Mouse (Mus musculus) lung, postnatal 14 days (tissue): Measurements from ENCODE around the gene Katnal1.
A peak's percentile ranks its signal among the peaks of the same experiment; 100 is the strongest.

Experiments
- DNase-seq: peaks from one replicate; pipeline ENCODE4 v3.0.0; 2021

The Katnal1 gene

GRCm38 (mm10) chr5:148953098-148953497, 24.0 kb upstream of the Katnal1 start:
- DNase-seq: peak; percentile 53

DNA sequence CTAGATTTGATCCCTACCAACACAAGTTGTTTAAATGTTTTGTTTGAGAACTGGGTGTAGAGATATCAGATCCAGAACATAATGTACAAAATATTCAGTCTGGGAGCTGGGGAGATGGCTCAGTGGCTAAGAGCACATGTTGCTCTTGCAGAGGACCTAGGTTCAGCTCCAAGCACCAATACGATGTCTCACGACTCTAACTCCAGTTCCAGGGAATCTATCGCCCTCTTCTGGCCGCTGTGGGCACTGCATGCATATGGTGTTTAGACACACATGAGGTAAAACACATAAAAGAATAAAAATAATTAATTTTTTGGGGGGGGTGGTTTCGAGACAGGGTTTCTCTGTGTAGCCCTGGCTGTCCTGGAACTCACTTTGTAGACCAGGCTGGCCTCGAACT, 23.3 kb upstream of the Katnal1 start:
- DNase-seq: peak; percentile 57

- DNase-seq: no peak
Measured at GRCm38 (mm10) chr5:148951360-148951759, 22.2 kb upstream of the Katnal1 start.

DNA sequence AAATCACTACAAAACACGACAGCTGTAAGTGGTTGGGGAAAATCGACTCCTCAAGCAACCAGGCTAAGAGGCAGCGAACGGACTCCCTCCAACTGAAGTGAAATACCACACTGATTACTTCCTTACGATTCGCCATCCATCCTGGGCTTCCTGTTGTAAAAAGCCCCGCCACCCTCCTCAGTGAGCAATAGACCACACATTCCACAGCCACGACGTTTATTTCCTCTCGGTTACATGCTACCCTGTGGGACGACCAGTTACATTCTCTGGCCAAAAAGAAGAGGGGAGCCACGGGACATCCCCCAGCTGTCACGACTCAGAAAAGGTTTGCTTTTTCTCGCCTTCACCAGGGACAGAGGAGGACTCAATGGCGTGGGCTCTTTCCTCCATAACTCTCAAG, 20.9 kb upstream of the Katnal1 start:
- no peak for DNase-seq

- DNase-seq: no peak
Measured at GRCm38 (mm10) chr5:148948577-148948976, 19.5 kb upstream of the Katnal1 start.

DNA sequence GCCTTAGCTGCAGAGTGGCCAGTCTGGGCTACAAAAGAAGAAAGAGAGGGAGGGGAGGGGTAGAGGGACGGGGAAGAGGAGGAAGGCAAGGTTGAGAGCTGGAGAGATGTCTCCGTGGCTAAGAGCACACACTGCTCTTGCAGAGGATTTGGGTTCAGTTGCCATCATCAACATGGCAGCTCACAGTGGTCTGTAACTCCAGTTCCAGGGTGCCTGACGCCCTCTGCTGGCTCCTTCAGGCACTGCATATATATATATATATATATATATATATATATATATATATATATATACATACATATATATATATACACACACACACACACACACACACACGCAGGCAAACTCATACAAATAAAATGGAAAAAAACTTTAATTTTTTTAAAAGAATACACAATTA, 18.3 kb upstream of the Katnal1 start:
- DNase-seq: no peak

DNA sequence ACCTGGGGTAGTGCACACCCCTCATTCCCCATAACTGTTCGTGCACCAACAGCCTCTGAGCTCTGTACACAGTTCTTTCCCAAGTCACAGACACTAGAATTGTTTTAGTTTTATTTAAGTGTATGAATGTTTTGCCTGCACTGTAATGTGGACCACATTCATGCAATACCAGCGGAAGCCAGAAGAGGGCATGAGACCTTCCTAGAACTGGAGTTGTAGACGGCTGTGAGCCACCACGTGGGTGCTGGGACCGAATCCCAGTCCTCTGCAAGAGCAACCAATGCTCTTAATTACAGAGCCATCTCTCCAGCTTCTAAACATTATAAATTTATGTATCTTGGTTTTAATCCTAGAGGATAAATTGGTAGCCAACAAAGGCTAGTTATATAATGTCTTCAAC, 17.7 kb upstream of the Katnal1 start:
- DNase-seq: peak; percentile 57

DNA sequence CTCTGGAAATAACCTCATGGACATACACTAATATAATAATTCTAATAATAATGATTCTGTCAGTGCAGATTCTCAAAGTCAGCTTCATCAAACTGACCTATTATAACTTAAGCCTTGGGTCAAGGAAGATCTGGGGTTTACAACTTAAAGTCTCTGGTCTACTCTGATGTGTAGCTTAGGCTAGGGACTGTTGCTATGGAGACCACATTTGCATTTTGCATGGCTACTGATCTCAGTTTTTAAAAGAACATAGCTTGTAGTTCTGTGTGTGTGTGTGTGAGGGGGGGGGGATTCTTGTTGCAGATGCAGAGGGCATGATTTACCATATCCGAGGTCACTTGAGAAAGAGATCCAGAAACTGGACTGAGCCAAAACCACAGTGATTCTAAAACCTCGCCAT, 16.6 kb upstream of the Katnal1 start:
- DNase-seq: no peak

GRCm38 (mm10) chr5:148944024-148944423, 14.9 kb upstream of the Katnal1 start:
- no peak for DNase-seq

DNA sequence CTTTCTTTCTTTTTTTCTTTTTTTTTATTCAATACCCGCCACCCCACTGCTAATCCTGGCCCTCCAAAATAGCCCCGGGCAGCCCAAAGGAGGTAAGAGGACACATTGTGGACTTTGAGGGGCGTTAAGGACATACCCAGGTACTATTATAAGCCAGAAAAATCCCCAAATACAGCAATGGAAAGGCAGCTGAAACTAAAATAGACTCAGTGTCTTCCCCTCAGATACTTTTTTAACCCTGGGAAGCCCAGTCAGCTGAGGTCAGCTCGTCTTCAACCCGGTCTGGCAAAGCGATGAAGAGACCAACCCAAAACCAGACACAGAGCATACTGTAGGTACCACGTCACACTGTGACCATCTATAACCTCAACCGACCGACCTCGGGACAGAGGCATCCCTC, 14.3 kb upstream of the Katnal1 start:
- DNase-seq: no peak

DNA sequence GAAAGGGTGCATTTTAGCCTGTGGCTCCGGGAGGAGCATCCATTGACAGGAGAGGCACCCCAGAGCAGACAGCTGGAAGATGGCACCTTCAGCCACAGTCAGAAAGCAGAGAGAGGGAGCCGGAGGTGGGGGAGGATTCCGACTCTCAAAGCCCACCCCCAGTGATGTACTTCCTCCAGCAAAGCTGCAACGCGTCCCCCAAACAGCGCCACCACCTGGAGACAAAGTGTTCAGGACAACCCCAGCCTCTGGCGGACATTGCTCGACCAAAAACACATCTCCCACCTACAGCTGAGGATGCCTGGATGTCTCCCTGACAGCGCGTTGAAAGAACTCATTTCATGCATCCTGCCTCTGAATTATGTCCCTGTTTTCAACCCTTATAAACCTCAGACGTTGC, 13.8 kb upstream of the Katnal1 start:
- DNase-seq: no peak

DNA sequence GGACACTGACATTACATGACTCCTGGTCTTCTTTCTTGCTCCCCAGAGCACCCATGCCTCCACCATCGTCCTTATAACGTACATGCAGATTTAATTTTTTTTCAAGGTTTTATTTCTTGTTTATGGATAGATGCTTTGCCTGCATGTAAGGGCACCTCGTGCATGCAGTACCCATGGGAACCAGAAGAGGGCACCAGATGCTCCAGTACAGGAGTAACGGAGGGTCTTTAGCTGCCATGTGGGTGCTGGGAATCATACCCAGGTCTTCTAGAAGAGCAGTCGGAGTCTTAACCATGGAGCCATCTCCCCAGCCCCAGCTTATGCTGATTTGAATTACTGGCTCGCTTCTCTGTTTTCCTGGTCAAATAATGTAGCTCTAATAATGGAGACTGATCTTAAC, 13.2 kb upstream of the Katnal1 start:
- DNase-seq: peak; percentile 18

DNA sequence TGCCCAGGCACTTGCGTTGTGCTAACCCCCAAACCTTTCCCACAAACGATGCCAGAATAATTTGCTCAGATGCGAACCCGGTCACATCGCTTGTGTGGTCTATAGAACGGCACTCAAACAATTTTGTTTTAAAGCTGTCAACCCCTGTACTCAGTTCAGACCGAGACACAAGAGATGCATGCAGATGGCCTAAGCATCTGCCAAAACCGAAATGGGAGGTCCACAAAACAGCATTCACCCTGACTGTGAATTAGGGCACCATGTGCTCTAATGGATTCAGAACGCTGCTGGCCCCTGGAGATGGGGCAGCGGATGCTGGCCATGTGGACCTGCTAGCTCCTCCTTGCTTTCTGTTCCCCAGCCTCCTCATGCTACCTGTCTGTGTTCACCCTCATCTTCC, 12.7 kb upstream of the Katnal1 start:
- no peak for DNase-seq

DNA sequence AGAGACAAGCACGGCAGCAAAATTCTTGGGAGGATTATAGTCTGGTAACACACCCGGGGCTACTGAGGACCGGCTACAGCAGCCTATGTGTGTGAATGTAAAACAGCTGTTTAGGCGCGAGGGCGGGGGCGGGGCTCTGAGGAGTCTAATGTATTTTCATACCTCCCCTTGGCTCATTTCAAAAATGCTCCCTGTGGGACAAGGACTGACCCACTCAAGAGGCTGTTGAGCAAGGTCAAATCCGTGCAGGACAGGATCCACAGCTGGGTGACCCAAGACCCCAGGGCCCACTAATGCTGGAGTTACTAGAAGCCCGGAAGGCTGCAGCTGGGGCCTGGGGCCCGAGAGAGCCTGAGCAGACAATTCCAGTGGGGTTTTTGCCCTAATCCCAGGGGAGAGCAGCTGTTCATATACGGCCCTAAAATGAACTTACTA, 10.8 kb upstream of the Katnal1 start:
- DNase-seq: no peak

DNA sequence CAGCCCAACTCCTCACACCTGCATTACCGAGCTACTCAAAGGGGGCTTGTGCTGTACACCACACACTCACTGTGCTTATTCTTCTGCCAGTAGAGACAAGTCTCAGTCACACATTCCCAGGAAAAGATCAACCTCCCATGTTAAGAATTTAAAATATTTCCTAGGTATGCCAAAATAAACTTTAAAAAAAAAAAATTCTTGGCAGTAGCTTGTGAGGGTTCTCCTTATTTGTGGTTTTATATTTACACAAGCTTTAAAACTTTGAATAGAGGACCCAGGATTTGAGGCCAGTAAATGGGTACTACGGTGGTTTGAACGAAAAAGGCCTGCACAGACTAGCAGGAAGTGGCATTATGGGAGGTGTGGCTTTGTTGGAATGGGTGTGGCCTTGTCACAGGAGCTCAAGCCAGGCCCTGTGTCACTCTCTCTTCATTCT, 7.4 kb upstream of the Katnal1 start:
- no peak for DNase-seq

- no peak for DNase-seq
Measured at GRCm38 (mm10) chr5:148935871-148936270, 6.8 kb upstream of the Katnal1 start.

DNA sequence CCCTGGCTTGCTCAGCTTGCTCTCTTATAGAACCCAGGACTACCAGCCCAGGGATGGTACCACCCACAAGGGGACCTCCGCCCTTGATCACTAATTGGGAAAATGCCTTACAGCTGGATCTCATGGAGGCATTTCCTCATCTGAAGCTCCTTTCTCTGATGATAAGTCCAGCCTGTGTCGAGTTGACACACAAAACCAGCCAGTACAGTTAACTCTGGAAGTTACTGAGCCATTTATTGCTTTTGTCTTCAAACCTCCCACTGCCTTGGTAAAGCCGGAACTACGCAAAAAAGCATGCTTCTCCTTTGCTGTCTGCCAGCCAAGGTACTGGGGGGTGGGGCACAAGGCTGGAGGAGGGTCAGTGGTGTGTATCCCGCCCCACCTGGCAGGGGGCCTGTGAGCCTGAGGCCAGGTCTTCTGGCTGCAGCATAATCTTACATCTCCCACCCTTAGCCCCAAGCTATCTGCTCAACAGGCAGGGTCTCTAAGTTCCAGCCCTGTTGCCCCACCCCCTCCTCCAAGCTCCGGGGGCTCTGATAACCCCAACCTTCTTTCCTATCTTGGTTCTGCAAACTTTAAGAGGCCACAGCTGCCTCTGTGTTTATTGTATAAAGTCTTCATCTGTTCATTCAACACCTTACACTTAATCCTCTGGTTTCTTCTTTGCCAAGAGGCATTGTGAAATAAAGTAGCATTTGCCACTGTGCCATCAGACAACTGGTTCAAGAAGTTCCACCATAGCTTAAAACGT, 6.1 kb upstream of the Katnal1 start:
- DNase-seq: no peak

- no peak for DNase-seq
Measured at GRCm38 (mm10) chr5:148934457-148934856, 5.3 kb upstream of the Katnal1 start.

GRCm38 (mm10) chr5:148933767-148934166, 4.6 kb upstream of the Katnal1 start:
- no peak for DNase-seq

GRCm38 (mm10) chr5:148931301-148931700, 2.2 kb upstream of the Katnal1 start:
- no peak for DNase-seq

DNA sequence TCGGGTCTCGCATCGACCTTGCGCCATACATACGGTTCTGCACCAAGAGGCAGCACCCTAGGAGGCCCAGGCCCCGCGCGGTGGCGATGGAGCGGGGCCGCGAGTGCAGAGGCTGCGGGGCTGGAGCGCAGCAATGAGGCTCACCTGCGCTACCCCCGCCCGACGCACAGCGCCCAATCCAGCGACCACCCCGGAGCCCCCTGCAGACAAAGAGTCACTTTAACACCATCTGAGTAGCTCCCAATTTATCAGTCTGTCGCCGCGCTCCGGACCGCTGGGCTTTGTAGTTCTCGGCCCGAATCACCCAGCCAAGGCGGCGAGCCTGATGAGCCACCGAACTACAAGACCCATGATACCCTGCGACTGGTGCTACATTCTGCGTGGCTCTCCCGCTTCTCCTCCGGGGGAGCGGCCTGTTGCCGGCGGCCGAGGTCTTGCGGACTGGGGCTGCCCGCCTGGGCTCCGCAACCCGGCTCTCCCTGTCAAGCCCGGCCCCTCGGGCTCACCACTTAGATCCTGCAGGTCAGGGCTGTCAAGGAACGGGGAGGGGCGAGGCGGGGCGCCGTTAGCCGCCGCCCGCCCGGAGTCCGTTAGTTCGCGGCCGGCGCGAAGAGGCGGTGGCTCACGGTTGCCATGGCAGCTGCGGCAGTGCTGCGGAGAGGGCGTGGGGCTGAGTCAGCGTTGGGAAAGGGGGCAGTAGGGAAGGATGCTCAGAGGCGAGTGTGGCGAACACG, 571 bp downstream of the Katnal1 start:
- DNase-seq: peak; percentile 91

DNA sequence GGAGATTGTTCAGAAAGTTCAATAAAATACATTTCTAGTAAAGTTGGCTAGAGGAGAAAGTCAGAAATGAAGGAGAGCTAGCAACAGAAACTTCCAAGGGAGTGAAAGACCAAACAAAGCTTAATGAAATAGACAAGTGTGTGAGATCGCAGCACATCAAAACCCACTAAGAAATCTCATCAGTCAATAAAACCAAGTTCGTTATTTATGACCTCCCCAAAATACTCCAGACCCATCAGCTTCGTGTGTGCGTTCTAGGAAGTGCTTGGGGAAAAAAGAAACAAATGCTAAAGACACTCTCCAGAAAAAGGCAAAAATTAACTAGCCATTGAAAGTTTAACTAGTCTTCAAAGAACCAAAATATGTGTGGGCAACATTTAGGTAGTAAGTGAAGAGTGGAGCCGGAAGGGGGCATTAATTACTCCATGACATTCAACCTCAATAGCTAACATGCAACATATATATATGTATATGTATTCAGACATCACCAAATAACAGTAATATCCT, 1.4 kb downstream of the Katnal1 start:
- DNase-seq: no peak

DNA sequence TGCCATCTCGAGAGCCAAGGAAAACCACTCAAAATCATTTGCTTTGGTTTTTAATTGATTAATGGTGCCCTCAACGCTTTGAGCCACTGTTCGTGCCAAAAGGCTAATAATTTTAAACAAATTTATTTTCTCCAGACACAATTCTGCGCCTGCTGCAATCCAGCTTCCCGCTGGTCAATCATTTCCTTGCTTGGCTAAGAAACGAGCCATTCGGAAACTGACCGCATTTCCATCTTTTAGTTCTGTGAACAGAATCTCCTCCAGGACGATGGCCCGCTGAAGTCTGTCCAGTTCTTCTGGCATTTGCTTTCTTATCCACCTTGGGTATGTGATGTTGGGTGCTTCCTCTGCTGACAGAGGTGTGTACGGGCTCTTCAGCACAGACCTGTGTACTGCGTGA, 4.5 kb downstream of the Katnal1 start:
- DNase-seq: no peak

- DNase-seq: no peak
Measured at GRCm38 (mm10) chr5:148924051-148924450, 5.1 kb downstream of the Katnal1 start.
